Mouse (Mus musculus): ENCODE results near the gene Adgrl1.
"Not testable (repeated sequence)": the region's sequence is repeated elsewhere in the genome, so short reads cannot be mapped to it uniquely, and the experiment has no call there.

Gene Adgrl1

DNA sequence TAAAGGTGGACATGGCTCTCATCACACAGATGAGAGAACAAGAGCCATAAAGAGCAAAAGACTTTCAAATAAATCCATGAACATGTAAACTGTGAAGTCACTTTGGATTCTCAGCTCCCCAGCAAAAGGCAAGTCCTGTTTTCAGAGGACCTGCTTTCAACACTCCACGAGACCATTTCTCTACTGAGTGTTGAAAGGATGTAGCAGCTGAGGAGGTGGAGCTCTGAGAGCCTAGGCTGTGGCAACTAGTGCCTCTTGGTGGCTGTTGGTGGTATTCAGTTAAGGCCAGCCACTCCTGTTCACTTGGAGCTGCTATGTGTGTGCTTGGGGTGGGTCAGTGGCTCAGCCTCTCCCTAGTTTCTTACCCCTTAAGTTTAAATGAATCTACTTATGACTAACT is 56.9 kb downstream of the Adgrl1 start:
- DNase-seq: no peak

DNA sequence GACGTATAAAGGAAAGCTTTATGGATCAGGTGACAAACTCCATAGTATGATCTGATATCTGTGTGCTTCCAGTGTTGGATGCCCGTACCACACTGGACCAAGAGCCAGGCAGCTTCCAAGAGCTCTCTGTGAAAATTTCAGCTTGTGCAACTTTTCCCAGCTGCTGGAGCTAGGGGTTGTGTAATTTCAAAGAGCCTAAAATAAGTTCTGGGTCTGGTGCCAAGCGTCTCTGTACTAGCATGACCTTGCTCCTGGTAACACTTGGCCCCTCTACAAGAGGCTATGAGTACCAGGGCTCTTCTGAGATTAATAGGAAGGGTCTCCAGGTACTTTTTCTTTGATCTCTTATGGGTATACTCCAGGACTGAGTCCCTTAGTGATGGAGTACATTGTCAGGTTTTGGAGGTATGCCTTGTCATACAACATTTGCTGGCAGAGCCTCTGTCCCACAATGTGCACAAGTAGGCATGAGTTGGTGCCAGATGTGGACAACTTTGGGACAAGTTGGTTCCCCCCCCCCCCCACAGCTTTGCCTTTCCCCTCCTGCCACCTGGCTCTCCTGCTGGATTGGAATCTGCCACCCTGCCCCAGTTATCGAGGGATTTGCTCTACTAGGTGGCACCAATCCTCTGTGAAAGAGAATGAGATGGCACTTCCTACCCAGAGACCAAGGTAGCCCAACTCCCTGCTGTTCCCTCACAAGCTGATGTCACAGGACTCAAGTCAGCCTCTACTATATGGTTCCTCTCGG is 64.3 kb downstream of the Adgrl1 start:
- DNase-seq: no peak

DNA sequence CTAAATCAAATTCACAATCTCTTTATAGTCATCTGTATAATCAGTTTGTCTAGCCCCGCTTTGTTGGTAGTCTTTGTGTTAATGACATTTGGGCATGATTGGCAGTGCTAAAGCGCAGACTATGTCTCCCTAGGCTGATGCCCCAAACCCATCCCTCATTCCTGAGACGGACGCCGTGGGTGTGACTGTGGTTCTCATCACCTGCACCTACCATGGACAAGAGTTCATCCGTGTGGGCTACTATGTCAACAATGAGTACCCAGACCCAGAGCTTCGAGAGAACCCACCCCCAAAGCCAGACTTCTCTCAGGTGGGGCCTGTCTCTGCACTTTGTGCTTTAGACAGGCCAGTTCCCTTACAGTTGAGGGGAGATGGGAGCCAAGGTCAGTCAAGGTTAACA is 67.8 kb downstream of the Adgrl1 start:
- no peak for DNase-seq

- DNase-seq: no peak
Observed at GRCm38 (mm10) chr8:83971121-83971520, 71.2 kb downstream of the Adgrl1 start.

DNA sequence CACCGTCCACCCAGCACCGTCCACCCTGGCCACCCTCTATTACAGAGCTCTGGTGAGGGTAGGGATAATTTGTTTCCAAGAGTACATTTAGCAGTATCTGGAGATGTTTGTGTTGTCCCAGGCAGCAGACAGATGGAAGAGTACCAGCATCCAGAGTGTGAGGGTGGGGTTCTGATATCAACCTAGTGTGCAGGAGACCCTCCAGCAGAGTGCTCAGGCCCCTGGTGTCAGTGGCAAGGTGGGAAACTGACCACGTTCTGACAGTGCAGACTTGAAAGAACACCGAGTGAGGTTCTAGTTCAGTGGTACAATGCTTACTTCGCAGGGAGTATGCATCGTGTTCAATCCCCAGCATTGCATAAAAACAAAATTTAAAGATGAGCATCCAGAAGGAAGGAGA is 71.8 kb downstream of the Adgrl1 start:
- DNase-seq: no peak

DNA sequence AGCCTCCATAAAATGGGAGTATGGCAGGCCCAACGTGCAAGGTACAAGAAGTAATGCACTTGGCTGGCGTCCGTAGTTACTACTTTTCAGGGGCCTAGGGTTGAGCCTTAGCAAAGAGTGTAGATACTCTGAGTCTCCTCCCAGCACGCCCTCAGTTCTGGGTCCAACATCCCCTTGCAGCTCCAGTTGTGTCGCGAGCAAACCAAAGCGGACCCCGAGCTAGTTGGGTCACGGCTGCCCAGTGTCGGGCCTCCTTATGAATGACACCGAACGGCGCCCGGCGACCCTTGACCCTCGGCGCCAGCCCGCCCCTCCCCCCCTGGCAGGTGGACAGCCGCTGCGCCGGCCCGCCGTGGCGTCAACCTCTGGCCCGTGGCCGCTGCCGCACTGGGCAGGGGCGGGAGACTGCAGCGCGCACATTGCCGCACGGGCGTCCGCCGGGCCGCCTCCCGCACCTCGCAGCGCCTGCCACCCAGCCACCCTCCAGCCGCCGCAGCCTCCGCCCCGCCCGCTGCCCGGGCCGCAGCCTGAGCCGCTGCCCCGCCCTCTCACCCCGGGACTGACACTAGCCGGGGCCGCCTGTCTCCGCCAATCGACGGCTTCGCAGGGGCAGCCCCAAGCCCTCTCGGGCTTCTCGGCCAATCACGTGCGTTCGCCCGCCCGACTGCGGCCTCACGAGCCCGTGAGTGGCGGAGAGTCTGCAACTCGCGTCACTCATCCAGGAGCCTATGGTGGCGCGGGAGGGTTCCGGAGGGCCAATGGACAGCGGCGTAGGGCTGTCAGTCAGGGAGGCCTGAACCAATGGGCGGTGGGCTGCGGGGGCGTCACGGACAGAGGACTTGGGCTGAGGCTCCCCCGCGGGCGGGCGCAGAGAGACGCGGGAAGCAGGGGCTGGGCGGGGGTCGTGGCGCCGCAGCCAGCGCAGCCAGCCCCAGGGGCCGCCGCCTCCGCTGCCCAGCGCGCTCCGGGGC is 72.5 kb downstream of the Adgrl1 start, which contains the start of gene Prkaca:
TSS of gene Prkaca (plus strand) at position 844 of the 971 bp plus-strand sequence.
- peak; percentile 100 for DNase-seq

DNA sequence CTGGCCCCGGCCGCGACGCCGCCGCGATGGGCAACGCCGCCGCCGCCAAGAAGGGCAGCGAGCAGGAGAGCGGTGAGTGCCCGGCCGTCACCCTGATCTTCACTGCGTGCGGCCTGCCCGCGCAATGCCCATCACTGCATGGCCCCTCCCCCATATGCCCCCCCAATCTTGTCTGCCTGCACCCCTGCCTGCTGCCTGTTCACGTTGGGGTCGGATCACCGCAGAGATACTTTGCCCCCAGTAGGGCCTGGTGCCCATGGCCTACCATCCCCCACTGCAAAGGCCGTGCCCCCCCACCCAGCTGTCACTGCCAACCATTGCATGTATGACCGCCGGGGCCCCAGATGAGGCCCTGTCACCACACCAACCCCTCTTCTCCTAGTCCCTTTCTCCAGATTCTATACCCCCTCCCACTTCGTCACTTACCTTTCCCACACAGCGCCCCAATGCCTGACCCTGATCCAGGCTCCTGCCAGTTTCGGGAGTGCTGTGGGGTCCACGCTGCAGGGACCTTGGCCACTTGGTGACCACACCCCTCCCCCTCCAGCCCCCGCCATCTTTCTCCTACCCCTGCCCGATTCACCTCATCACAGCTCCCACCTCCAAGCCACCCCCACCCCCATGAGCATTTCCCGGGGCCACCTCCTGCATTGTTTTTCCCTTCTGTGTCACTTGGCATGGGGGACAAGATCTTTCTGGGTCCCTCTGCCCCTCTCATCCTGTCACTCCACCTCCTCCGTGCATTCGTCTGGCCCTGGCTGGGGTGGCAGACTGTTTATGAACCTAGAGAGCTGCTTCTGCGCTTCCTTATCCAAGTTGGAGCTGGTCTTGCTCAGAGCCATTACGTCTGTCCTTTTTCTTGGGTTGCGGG is 73.5 kb downstream of the Adgrl1 start:
- DNase-seq: peak; percentile 73

GRCm38 (mm10) chr8:83974521-83974920 is 74.6 kb downstream of the Adgrl1 start:
- DNase-seq: no peak

- no peak for DNase-seq
Observed at GRCm38 (mm10) chr8:83976101-83976630, 76.3 kb downstream of the Adgrl1 start.

- DNase-seq: no peak
Observed at GRCm38 (mm10) chr8:83976779-83977350, 77.0 kb downstream of the Adgrl1 start.

- DNase-seq: no peak
Observed at GRCm38 (mm10) chr8:83977646-83978045, 77.7 kb downstream of the Adgrl1 start.

DNA sequence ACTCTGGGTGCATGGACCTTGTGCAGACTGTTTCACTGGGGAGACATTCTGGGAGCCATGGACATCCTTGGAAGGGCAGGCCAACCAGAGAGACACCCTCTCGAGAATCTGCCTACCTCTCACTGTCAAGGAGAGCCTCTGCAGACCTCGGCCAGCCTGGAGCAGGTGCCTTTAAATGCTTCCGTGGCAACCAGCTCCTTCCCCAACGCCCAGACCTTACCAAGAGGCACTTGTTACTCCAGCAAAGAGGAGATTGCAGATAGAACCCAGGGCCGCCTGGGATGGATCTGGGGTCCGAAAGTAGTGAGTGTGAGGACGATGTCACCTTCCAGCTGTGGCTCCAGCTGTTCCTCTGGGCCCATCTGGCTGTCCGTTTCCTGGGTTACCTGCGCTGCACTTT is 78.3 kb downstream of the Adgrl1 start:
- DNase-seq: no peak

GRCm38 (mm10) chr8:83980250-83980649 is 80.3 kb downstream of the Adgrl1 start:
- DNase-seq: no peak

- DNase-seq: no peak
Observed at GRCm38 (mm10) chr8:83980845-83981244, 80.9 kb downstream of the Adgrl1 start.

GRCm38 (mm10) chr8:83981533-83981932 is 81.6 kb downstream of the Adgrl1 start:
- DNase-seq: no peak

GRCm38 (mm10) chr8:83982449-83982848 is 82.5 kb downstream of the Adgrl1 start:
- DNase-seq: no peak

DNA sequence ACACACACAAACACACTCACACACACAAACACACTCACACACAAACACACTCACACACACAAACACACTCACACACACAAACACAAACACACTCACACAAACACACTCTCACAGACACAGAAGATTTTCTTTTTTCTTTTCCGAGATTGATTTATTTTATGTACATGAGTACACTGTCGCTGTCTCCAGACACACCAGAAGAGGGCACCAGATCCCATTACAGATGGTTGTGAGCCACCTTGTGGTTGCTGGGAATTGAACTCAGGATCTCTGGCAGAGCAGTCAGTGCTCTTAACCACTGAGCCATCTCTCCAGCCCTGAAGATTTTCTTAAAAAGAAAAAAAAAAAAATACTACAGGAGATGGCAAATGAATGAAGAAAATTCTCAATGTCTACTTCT is 83.3 kb downstream of the Adgrl1 start:
- DNase-seq: not testable (repeated sequence)

DNA sequence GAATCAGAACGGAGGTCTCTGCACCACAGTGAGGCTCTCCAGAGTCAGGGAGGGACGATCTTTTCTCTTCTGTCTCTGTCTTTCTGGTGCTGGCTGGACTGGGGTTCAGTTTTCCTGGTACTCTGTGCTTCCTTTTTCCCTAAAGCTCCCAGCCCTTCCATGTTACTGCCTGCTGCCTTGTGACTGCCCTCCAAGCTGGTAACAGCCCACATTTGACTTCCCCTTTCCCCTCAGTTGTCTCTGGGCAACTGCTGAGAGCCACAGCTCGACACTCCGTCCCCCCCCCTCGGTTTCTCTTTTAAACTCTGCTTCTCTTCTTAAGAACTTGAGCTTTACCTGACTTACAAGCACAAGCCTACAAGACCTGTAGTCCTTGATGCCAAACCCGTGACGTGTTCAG is 89.3 kb downstream of the Adgrl1 start:
- no peak for DNase-seq

GRCm38 (mm10) chr8:83990170-83990569 is 90.3 kb downstream of the Adgrl1 start:
- no peak for DNase-seq
